8 mouse cellular contexts compared by ENCODE assay signal in the genomic region with DNA sequence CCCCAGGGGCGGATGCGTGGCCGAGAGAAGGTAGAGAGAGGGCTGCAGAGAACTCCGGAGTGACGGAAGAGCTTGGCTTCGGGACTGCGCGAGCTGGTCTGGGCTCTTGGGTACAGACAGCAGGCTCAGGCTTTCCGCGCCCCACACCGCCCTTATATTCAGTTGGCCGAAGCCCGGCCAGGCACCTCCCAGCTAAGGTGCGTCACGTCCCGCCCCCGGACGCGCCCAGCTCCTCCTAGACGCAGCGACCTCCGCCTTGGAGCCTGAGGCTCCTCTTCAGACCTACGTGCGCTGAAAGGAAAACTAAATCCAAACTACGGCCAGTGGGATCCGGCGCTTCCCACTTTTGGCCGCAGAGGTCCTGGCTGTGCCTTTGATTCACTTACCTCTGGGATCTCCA. TPM values are rescaled to one million over a fixed set of nuclear protein-coding genes. Genes with fewer than 3 reads are reported as not detected.
DNase-seq lines count a peak whose midpoint lies in the region; ATAC-seq and TF ChIP-seq lines count a peak whose summit lies in the region.

TSS of gene Rasd1 (minus strand) at position 127 of the 400 bp plus-strand sequence.

- peaks cover 41% of the 10 kb centered on the region for H3K36me3 ChIP-seq in G1E (replicated peaks)
- peaks cover 9% of the 10 kb centered on the region; the same call in 1 of the 2 replicates for H3K36me3 ChIP-seq in forebrain, embryonic 15.5 days

- no peak within 1 kb of the TSS for H3K27ac ChIP-seq in forebrain, embryonic 15.5 days (replicated peaks)

- under 1% methylated on average over 28 of the region's 28 CpGs for WGBS in forebrain, embryonic 15.5 days

- H3K4me2 ChIP-seq in forebrain, embryonic 15.5 days (replicated peaks) = peak within 1 kb of the TSS; percentile 91

- no peak for TF ChIP-seq CTCF in G1E (IDR thresholded peaks at IDR 0.05; ENCODE audit: low read depth, low read length)

- H3K27me3 ChIP-seq in G1E (ENCODE audit: insufficient read depth, low read length) = peaks cover 38% of the 10 kb centered on the region
- H3K27me3 ChIP-seq in forebrain, embryonic 15.5 days = peaks cover 23% of the 10 kb centered on the region; the same call in 1 of the 2 replicates

- H3K9ac ChIP-seq in forebrain, embryonic 15.5 days (replicated peaks) = peak within 1 kb of the TSS; percentile 39

- peaks cover 38% of the 10 kb centered on the region for H3K4me1 ChIP-seq in G1E (ENCODE audit: insufficient read depth, low read depth, low read length)
- peaks cover 23% of the 10 kb centered on the region for H3K4me1 ChIP-seq in forebrain, embryonic 15.5 days

- peak; percentile 82 for DNase-seq in G1E (ENCODE audit: low spot score)
- peak; percentile 89 to 92 for DNase-seq in cerebellum, adult 18-20 months
- DNase-seq in heart, postnatal 4 days = peak; percentile 87
- peak; percentile 50 to 73 for DNase-seq in layer of hippocampus, postnatal 14 days (ENCODE audit: low spot score in 2 of 2)
- peak; percentile 90 for DNase-seq in lung, postnatal 14 days
- DNase-seq in retina, embryonic 14.5 days (ENCODE audit: low spot score) = peak; percentile 74
- peak; percentile 60 to 66 for DNase-seq in thymus, postnatal 36 days

- no peaks in the 10 kb centered on the region for H3K9me3 ChIP-seq in G1E (replicated peaks)
- no peaks in the 10 kb centered on the region for H3K9me3 ChIP-seq in forebrain, embryonic 15.5 days

- peak within 1 kb of the TSS; percentile 71 for H3K4me3 ChIP-seq in G1E (ENCODE audit: low read depth, low read length)
- peak within 1 kb of the TSS; percentile 42 for H3K4me3 ChIP-seq in forebrain, embryonic 15.5 days

- ATAC-seq in G1E (ENCODE audit: extremely low read depth, insufficient number of reproducible peaks, low FRiP score, poor library complexity, severe bottlenecking) = peak; percentile 83
- peak; percentile 53; the same call in 1 of the 2 replicates for ATAC-seq in forebrain, embryonic 15.5 days (replicated peaks)

RNA-seq across cellular contexts. Expression of gene Rasd1, which starts in this region (rescaled TPM):
- total RNA-seq in G1E (2014; fragmentation: Nextera tagmentation) (not detected in 2 replicates), G1E (2017) (0.22 TPM in 1 of 2 replicates, not detected in the other)
- not detected in 2 replicates for polyA plus RNA-seq in G1E (2012)
- 0.86 and 1.2 TPM in 2 replicates for polyA plus RNA-seq in forebrain, embryonic 15.5 days (2015; fragmentation: Nextera tagmentation; extraction: Ambion mirVana)
- total RNA-seq in heart, postnatal 4 days (2021) = 1 to 10 TPM; 4.0 to 4.4 TPM
- total RNA-seq in layer of hippocampus, postnatal 14 days (2021) = 10 to 100 TPM; 51.3 to 56.5 TPM

Comparison
In these comparisons a context has a peak if more than half of its experiments do, and no peak if none do; other contexts are left out.
1. RNA of gene Rasd1 (total RNA-seq): 51.3 to 56.5 TPM in layer of hippocampus, postnatal 14 days; 4.0 to 4.4 TPM in heart, postnatal 4 days and 0.22 TPM in G1E; every median in the first group is over 4 times any median in the second.
2. Peak in DNase-seq, ATAC-seq and H3K4me3 ChIP-seq in G1E; RNA of the gene not detected or under 1 TPM.
3. Peak in every context shown above with its lines, with median percentiles within 50 percentile points of each other: DNase-seq.